Mouse (Mus musculus) embryo, embryonic 11 days (tissue): ENCODE data around the gene 1700019D03Rik.
"Not testable (repeated sequence)": the region's sequence is repeated elsewhere in the genome, so short reads cannot be mapped to it uniquely, and the experiment has no call there.

Experiments used
- DNase-seq: peaks from one replicate; pipeline ENCODE4 v3.0.0-alpha.2; 2015

Gene 1700019D03Rik

GRCm38 (mm10) chr1:52953548-52953947 lies 66.4 kb downstream of the 1700019D03Rik start:
- peak; percentile 52 for DNase-seq

DNA sequence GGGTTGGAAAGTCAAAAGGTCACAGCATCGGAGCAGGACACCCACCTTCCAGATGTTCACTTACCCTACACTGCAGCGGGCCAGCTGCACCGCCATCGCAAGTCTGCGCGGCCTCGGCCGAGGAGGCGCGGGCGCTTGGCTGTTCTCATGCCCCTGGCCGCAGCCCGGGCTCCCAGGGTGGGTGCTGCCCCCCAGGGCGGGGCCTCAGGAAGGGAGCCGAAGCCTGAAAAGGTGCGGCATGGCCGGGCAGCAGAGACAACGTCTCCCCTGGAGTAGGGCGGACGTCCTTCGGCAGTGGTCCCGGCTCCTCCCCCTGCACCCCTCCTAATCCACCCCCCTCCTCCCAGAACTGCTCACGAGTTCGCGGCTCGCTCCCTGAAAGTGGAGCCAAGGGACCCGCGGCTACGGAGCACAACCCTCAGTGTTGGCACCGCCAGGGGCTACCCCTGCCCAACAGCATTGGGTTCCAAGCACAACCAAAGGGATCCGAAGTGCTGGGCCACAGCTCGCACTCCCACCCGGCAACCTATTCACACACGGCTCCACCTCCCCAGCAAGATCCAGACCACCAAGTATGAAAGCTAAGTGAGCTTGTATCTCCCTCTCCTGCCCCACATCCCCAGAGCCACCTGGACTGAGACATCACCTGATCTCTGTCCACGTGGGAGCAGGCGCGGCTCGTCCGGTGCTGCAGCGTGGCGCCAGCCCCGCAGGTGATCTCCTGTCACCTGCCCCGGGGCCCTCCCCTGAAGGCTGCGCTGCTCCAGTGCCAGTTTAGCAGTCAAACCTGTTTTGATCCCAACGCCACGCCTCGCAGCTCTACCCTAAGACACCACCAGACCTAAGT lies 67.2 kb downstream of the 1700019D03Rik start:
- DNase-seq: peak; percentile 57

DNA sequence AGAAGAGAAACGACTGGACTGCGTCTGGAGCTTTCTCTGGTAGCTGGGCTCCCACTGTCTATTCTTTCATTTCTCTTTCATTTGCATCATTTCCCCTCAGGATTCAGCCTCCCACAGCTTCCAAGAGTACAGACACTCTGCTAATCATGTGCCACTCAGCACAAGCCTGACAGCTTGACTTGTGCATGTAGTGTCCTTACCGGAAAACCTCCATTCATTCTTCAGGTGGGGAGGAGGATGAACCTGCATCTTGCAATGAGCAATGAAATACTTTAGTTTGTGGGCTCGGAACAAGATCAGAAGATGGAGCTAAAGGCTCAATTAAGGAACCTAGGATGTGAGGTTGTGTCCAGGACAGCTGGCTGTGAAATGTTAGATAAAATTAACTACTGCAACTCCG lies 67.8 kb downstream of the 1700019D03Rik start:
- peak; percentile 16 for DNase-seq

- peak; percentile 49 for DNase-seq
Observed at GRCm38 (mm10) chr1:52951146-52951868, 68.7 kb downstream of the 1700019D03Rik start.

DNA sequence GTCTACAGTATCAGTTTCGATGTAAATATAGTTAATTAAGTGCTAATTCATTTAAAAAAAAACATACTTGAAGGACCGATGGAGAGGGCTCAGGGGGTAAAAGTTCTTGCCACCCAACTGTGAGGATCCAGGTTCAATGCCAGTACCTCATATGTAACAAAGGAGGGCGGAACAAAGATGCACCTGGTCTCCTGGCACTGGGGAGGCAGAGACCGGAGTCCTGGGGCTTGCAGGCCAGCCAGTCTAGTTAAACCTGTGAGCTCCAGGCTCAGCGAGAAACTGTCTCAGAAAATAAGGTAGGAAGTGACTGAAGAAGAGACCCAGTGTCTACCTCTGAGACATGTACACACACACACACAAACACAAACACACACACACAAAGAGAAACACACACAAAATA lies 72.1 kb downstream of the 1700019D03Rik start:
- no peak for DNase-seq

GRCm38 (mm10) chr1:52939021-52939420 lies 81.0 kb downstream of the 1700019D03Rik start:
- DNase-seq: no peak

DNA sequence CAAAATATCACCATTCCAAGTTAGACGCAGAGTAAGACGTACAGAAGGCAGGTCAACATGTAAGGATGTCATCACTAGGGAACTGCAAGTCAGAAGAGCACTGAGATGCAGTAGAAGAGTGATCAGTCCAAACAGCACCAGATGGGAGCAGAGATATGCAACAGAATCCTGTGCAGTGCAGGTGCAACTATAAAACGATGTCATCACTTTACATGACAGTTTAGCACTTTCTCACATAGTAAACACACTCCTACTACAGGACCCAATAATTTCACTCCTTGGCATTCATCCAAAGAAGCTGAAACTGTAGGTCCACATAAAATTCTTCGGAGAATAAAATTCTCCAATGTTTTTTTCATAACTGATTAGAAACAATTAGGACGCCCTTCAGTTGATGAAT lies 85.5 kb downstream of the 1700019D03Rik start:
- no peak for DNase-seq

DNA sequence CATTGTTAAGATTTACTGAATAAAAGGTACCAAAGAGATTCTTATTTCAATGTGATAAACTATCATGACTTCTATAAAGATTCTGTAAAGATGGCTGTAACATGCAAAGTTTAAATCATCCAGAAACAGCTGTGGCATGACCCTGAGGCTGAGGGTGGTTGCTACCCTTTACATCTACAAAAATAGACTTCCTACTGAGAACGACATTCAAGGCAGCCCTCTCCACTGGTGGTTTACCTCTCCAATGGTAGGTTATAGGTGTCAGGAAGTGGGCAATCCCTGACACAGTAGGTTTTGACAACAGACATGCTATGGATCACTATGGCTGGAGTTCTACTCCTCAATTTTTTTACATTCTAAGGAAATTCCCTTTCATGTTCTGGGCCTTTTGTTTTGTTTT lies 95.5 kb downstream of the 1700019D03Rik start:
- DNase-seq: not testable (repeated sequence)

GRCm38 (mm10) chr1:52918897-52919296 lies 101.1 kb downstream of the 1700019D03Rik start:
- DNase-seq: not testable (repeated sequence)

DNA sequence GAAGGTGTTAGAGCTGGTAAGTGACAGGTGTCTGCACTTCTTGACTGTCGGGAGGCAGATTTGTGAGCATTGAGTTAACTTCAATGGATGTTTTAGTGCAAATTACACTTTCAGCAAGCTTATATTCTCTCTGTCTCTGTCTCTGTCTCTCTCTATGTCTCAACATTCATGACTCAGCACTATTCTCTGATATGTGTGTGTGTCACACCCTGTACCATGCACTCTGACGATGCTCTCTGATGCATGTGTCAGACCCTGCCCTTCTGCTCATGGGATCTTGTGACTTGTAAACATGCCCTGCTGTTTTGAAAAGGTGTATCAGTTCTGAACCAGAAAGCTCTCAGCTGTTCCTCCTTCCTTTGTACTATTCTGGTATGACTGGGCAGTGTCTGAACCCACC lies 103.3 kb downstream of the 1700019D03Rik start:
- no peak for DNase-seq

- DNase-seq: no peak
Observed at GRCm38 (mm10) chr1:52909783-52910182, 110.2 kb downstream of the 1700019D03Rik start.

DNA sequence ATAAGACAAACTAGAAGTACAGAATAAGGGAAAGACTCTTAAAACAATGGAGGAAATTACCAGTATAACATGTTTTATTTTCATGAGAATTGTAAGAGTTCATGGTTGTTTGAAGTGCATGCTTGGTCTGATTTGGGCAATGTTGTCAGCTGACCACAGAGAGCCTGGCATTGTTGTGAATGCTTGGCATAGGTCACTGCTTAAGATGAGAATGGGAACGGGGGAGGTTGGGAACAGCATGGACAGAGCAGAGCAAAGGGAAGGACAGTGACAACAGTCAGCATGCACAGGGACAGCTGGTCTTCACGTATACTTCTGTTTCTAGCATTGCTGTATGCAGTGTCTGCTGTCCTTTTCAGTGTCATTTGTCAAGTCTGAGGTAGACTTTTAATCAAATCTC lies 135.8 kb downstream of the 1700019D03Rik start:
- DNase-seq: no peak
